ENCODE assay signal across 8 mouse cellular contexts in genomic region chr12:74320318-74320717, GRCm38 (mm10). TPM values are rescaled to one million over a fixed set of nuclear protein-coding genes. Genes with fewer than 3 reads are reported as not detected.
DNase-seq lines count a peak whose midpoint lies in the region; ATAC-seq and TF ChIP-seq lines count a peak whose summit lies in the region.

No protein-coding gene starts in this region.

- H3K9me3 ChIP-seq in intestine, embryonic 14.5 days (ENCODE audit: control insufficient read depth, low read length) = no peaks in the 10 kb centered on the region
- H3K9me3 ChIP-seq in intestine, embryonic 15.5 days = no peaks in the 10 kb centered on the region
- H3K9me3 ChIP-seq in embryonic facial prominence, embryonic 10.5 days = no peaks in the 10 kb centered on the region
- no peaks in the 10 kb centered on the region for H3K9me3 ChIP-seq in hindbrain, postnatal 0 days (ENCODE audit: low read length)
- H3K9me3 ChIP-seq in limb, embryonic 13.5 days = no peaks in the 10 kb centered on the region
- no peaks in the 10 kb centered on the region for H3K9me3 ChIP-seq in neural tube, embryonic 13.5 days

- no peak for ATAC-seq in intestine, embryonic 14.5 days (replicated peaks; ENCODE audit: low FRiP score, low TSS enrichment, low read depth)
- ATAC-seq in intestine, embryonic 15.5 days = no peak
- ATAC-seq in hindbrain, postnatal 0 days = no peak
- peak; percentile 54; the same call in 1 of the 2 replicates for ATAC-seq in limb, embryonic 13.5 days (ENCODE audit: low FRiP score, low read depth)
- no peak for ATAC-seq in neural tube, embryonic 13.5 days (ENCODE audit: low read depth)

- no peaks in the 10 kb centered on the region for H3K36me3 ChIP-seq in intestine, embryonic 14.5 days (ENCODE audit: control insufficient read depth, insufficient read depth, low read length)
- H3K36me3 ChIP-seq in intestine, embryonic 15.5 days = no peaks in the 10 kb centered on the region
- H3K36me3 ChIP-seq in embryonic facial prominence, embryonic 10.5 days (replicated peaks) = no peaks in the 10 kb centered on the region
- no peaks in the 10 kb centered on the region for H3K36me3 ChIP-seq in hindbrain, postnatal 0 days (ENCODE audit: insufficient read depth, low read length)
- no peaks in the 10 kb centered on the region for H3K36me3 ChIP-seq in limb, embryonic 13.5 days
- H3K36me3 ChIP-seq in neural tube, embryonic 13.5 days = no peaks in the 10 kb centered on the region

- TF ChIP-seq CTCF in hindbrain, postnatal 0 days (IDR thresholded peaks at IDR 0.05; ENCODE audit: low read depth) = peak; percentile 96

- no peak overlapping the region for H3K4me3 ChIP-seq in intestine, embryonic 14.5 days (ENCODE audit: low read depth, low read length)
- no peak overlapping the region for H3K4me3 ChIP-seq in intestine, embryonic 15.5 days (replicated peaks)
- no peak overlapping the region for H3K4me3 ChIP-seq in embryonic facial prominence, embryonic 10.5 days
- H3K4me3 ChIP-seq in hindbrain, postnatal 0 days (ENCODE audit: low read length) = no peak overlapping the region
- H3K4me3 ChIP-seq in limb, embryonic 13.5 days = no peak overlapping the region
- H3K4me3 ChIP-seq in neural tube, embryonic 13.5 days = no peak overlapping the region

- H3K27ac ChIP-seq in intestine, embryonic 14.5 days (ENCODE audit: low read depth) = no peak overlapping the region
- H3K27ac ChIP-seq in intestine, embryonic 15.5 days = no peak overlapping the region
- no peak overlapping the region for H3K27ac ChIP-seq in embryonic facial prominence, embryonic 10.5 days (replicated peaks)
- H3K27ac ChIP-seq in hindbrain, postnatal 0 days = no peak overlapping the region
- H3K27ac ChIP-seq in limb, embryonic 13.5 days = no peak overlapping the region
- no peak overlapping the region for H3K27ac ChIP-seq in neural tube, embryonic 13.5 days (replicated peaks)

- WGBS in intestine, embryonic 14.5 days = 19% methylated on average over 10 of the region's 10 CpGs
- 16% methylated on average over 10 of the region's 10 CpGs for WGBS in intestine, embryonic 15.5 days
- 23% methylated on average over 10 of the region's 10 CpGs for WGBS in embryonic facial prominence, embryonic 10.5 days
- WGBS in hindbrain, postnatal 0 days = 14% methylated on average over 10 of the region's 10 CpGs
- 16% methylated on average over 10 of the region's 10 CpGs for WGBS in limb, embryonic 13.5 days
- WGBS in neural tube, embryonic 13.5 days = 16% methylated on average over 10 of the region's 10 CpGs

- no peak overlapping the region for H3K9ac ChIP-seq in intestine, embryonic 14.5 days (ENCODE audit: low read length)
- no peak overlapping the region for H3K9ac ChIP-seq in intestine, embryonic 15.5 days
- no peak overlapping the region for H3K9ac ChIP-seq in hindbrain, postnatal 0 days (replicated peaks; ENCODE audit: low read length)
- no peak overlapping the region for H3K9ac ChIP-seq in limb, embryonic 13.5 days
- no peak overlapping the region for H3K9ac ChIP-seq in neural tube, embryonic 13.5 days

- no peak overlapping the region for H3K4me2 ChIP-seq in intestine, embryonic 14.5 days (ENCODE audit: low read length)
- H3K4me2 ChIP-seq in intestine, embryonic 15.5 days (replicated peaks) = no peak overlapping the region
- H3K4me2 ChIP-seq in hindbrain, postnatal 0 days (ENCODE audit: low read depth, low read length) = peak overlapping the region; percentile 35; the same call in 1 of the 2 replicates
- no peak overlapping the region for H3K4me2 ChIP-seq in limb, embryonic 13.5 days (replicated peaks)
- 0 out of 2 replicates have a peak overlapping the region, but pooled peaks have one; percentile 26 for H3K4me2 ChIP-seq in neural tube, embryonic 13.5 days

- DNase-seq in intestine, embryonic 14.5 days (ENCODE audit: low spot score) = peak; percentile 87
- peak; percentile 35 for DNase-seq in adrenal gland, adult 2 months
- DNase-seq in embryonic facial prominence, embryonic 10.5 days (ENCODE audit: low spot score) = peak; percentile 77
- peak; percentile 93 for DNase-seq in hindbrain, postnatal 0 days (ENCODE audit: low spot score)
- peak; percentile 14 to 65 for DNase-seq in thymus, postnatal 10 days (ENCODE audit: low spot score in 2 of 2)

- H3K27me3 ChIP-seq in intestine, embryonic 14.5 days (replicated peaks; ENCODE audit: control insufficient read depth, insufficient read depth, low read length) = no peaks in the 10 kb centered on the region
- H3K27me3 ChIP-seq in intestine, embryonic 15.5 days (replicated peaks) = no peaks in the 10 kb centered on the region
- no peaks in the 10 kb centered on the region for H3K27me3 ChIP-seq in embryonic facial prominence, embryonic 10.5 days (replicated peaks; ENCODE audit: low read depth, poor library complexity, severe bottlenecking)
- no peaks in the 10 kb centered on the region for H3K27me3 ChIP-seq in hindbrain, postnatal 0 days (ENCODE audit: insufficient read depth, low read length)
- no peaks in the 10 kb centered on the region for H3K27me3 ChIP-seq in limb, embryonic 13.5 days
- H3K27me3 ChIP-seq in neural tube, embryonic 13.5 days = no peaks in the 10 kb centered on the region

- H3K4me1 ChIP-seq in intestine, embryonic 14.5 days (replicated peaks; ENCODE audit: control insufficient read depth, insufficient read depth, low read length) = no peaks in the 10 kb centered on the region
- no peaks in the 10 kb centered on the region for H3K4me1 ChIP-seq in intestine, embryonic 15.5 days (replicated peaks)
- peaks cover 5% of the 10 kb centered on the region for H3K4me1 ChIP-seq in embryonic facial prominence, embryonic 10.5 days
- no peaks in the 10 kb centered on the region for H3K4me1 ChIP-seq in hindbrain, postnatal 0 days (ENCODE audit: insufficient read depth, low read length)
- H3K4me1 ChIP-seq in limb, embryonic 13.5 days = no peaks in the 10 kb centered on the region
- peaks cover 3% of the 10 kb centered on the region; the same call in 1 of the 2 replicates for H3K4me1 ChIP-seq in neural tube, embryonic 13.5 days (replicated peaks)

RNA-seq across cellular contexts. Expression of gene Gm11042, which starts 4.1 kb away (rescaled TPM):
- polyA plus RNA-seq in intestine, embryonic 14.5 days (2014; fragmentation: Nextera tagmentation; extraction: Ambion mirVana) = not detected in 2 replicates
- not detected in 2 replicates for polyA plus RNA-seq in intestine, embryonic 15.5 days (2015; fragmentation: Nextera tagmentation; extraction: Ambion mirVana)
- total RNA-seq in adrenal gland, adult 2 months (2021) = not detected
- polyA plus RNA-seq in adrenal gland, adult 2 months (2012; rRNA removed) = not detected in 2 replicates
- not detected in 2 replicates for polyA plus RNA-seq in embryonic facial prominence, embryonic 10.5 days (2016; fragmentation: Nextera tagmentation; extraction: Ambion mirVana)
- total RNA-seq in hindbrain, postnatal 0 days (2014; rRNA removed) = not detected in 2 replicates
- polyA plus RNA-seq in hindbrain, postnatal 0 days (2015; fragmentation: Nextera tagmentation; extraction: Ambion mirVana) = not detected in 2 replicates
- not detected in 2 replicates for polyA plus RNA-seq in limb, embryonic 13.5 days (2015; fragmentation: Nextera tagmentation; extraction: Ambion mirVana)
- polyA plus RNA-seq in neural tube, embryonic 13.5 days (2015; fragmentation: Nextera tagmentation; extraction: Ambion mirVana) = not detected in 2 replicates

Comparison
In these comparisons a context has a peak if more than half of its experiments do, and no peak if none do; other contexts are left out.
1. DNase-seq: peak in every context shown above with its lines; median percentile 93 in hindbrain, postnatal 0 days; 87 in intestine, embryonic 14.5 days; 77 in embryonic facial prominence, embryonic 10.5 days; 40 in thymus, postnatal 10 days; 35 in adrenal gland, adult 2 months.
2. H3K4me2 ChIP-seq: peak in hindbrain, postnatal 0 days (single experiment) and neural tube, embryonic 13.5 days (single experiment); none in intestine, embryonic 14.5 days (single experiment), intestine, embryonic 15.5 days (single experiment) and limb, embryonic 13.5 days (single experiment).